Mouse (Mus musculus) kidney, embryonic 16.5 days (tissue): ENCODE results near the gene Scarb2. TPM values are rescaled to one million over a fixed set of nuclear protein-coding genes. Genes with fewer than 3 reads are reported as not detected.

Experiments used
- ATAC-seq: fragments of 200-750 bp; cut with Nextera tagmentation; 2 replicates; pipeline ENCODE4 v1.8.0; 2017; ENCODE audit warnings: moderate TSS enrichment; ENCODE audit not compliant: low FRiP score, low TSS enrichment
- H3K27ac ChIP-seq: fragments of 300-500 bp; sonication (generic); 2 replicates; pipeline ENCODE4 v1.5.1; 2014; ENCODE audit warnings: low read length
- H3K27me3 ChIP-seq: fragments of 300-500 bp; sonication (generic); 2 replicates; pipeline ENCODE4 v1.6.1; 2014; ENCODE audit warnings: low read length, control low read depth, mixed read lengths; ENCODE audit not compliant: insufficient read depth
- H3K36me3 ChIP-seq: fragments of 300-500 bp; sonication (generic); 2 replicates; pipeline ENCODE4 v1.6.1; 2014; ENCODE audit warnings: low read length, control low read depth, mixed read lengths; ENCODE audit not compliant: insufficient read depth
- H3K4me1 ChIP-seq: fragments of 300-500 bp; sonication (generic); 2 replicates; pipeline ENCODE4 v1.6.1; 2014; ENCODE audit warnings: low read length, control low read depth, mixed read lengths; ENCODE audit not compliant: insufficient read depth
- H3K4me2 ChIP-seq: fragments of 300-500 bp; sonication (generic); replicated peaks from 2 replicates; pipeline ENCODE4 v1.6.1; 2014; ENCODE audit warnings: low read depth, low read length
- H3K4me3 ChIP-seq: fragments of 300-500 bp; sonication (generic); 2 replicates; pipeline ENCODE4 v1.5.1; 2014; ENCODE audit warnings: mild to moderate bottlenecking, low read length
- H3K9ac ChIP-seq: fragments of 300-500 bp; sonication (generic); replicated peaks from 2 replicates; pipeline ENCODE4 v1.6.1; 2014; ENCODE audit warnings: low read length
- H3K9me3 ChIP-seq: fragments of 300-500 bp; sonication (generic); 2 replicates; pipeline ENCODE4 v1.6.1; 2016; ENCODE audit warnings: low read length, control low read depth
- WGBS: fragments of 180-500 bp; shearing (Covaris S2); extraction: QIAGEN DNeasy Blood & Tissue Kit; methylation state at CpG from one replicate; pipeline ENCODE4 v1.1.7; 2014; 5-methylcytosine and 5-hydroxymethylcytosine counted together
- polyA plus RNA-seq: library from polyadenylated mRNA; unstranded; fragments of >200 nt; fragmentation: Nextera tagmentation; extraction: Ambion mirVana; gene quantifications from 2 replicates; pipeline ENCODE4 v1.2.1, GENCODE M21; 2015

Scarb2 gene
- polyA plus RNA-seq, 1 experiment from 2014 or later: 9.5 TPM

DNA sequence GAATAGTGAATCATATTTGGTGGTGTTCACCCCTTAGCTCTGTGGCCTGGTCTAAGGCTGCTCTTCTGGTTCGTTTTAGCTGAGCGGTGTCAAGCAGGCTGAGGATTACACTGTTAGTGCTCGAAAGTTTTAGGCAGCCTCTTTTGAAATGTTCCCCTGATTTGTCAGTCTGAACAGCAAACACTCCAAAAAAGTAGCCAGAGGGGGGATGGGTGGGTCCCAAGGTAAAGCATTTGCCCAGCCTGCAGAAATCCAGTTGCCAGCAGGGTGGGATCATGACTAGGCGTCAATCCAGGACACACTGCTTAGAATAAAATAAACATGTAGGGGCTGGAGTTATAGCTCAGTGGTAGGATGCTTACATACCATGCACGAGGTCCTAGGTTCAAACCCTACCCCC lies 33.8 kb downstream of the Scarb2 start:
- Histone ChIP-seq H3K27me3 (no peaks in the 10 kb centered on the region), H3K9ac (no peak overlapping the region), H3K27ac (no peak overlapping the region), H3K36me3 (peaks cover 6% of the 10 kb centered on the region; the same call in 1 of the 2 replicates), H3K4me2 (no peak overlapping the region), H3K9me3 (0 out of 2 replicates have a peak, but pooled peaks cover 2% of the 10 kb centered on the region), H3K4me3 (no peak overlapping the region), H3K4me1 (peaks cover 3% of the 10 kb centered on the region; the same call in 1 of the 2 replicates)
- 65% methylated on average over 5 of the region's 5 CpGs for WGBS
- no peak for ATAC-seq

DNA sequence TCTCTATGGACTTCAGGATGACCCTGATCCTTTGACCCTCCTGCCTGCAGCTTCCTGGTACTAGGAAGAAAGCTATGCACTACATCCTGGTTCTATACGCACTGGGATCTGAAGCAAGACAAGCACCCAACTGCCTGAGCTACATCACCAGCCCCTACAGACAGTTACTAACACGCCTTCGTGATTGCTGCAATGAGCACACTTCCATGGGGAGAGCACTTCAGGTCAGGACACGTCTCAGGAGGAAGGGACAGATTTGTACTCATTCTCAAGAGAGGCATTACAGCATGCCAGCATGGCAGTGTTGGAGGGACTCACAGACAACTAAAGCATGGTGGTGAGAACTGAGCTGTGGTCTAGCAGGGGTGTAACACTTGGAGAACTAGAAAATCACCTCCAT lies 35.1 kb downstream of the Scarb2 start:
- Histone ChIP-seq H3K27me3 (no peaks in the 10 kb centered on the region), H3K4me2 (no peak overlapping the region), H3K4me1 (peaks cover 4% of the 10 kb centered on the region; the same call in 1 of the 2 replicates), H3K27ac (no peak overlapping the region), H3K36me3 (peaks cover 6% of the 10 kb centered on the region; the same call in 1 of the 2 replicates), H3K9me3 (0 out of 2 replicates have a peak, but pooled peaks cover 2% of the 10 kb centered on the region), H3K9ac (no peak overlapping the region), H3K4me3 (no peak overlapping the region)
- no peak for ATAC-seq
- WGBS: 88% methylated on average over 4 of the region's 4 CpGs

DNA sequence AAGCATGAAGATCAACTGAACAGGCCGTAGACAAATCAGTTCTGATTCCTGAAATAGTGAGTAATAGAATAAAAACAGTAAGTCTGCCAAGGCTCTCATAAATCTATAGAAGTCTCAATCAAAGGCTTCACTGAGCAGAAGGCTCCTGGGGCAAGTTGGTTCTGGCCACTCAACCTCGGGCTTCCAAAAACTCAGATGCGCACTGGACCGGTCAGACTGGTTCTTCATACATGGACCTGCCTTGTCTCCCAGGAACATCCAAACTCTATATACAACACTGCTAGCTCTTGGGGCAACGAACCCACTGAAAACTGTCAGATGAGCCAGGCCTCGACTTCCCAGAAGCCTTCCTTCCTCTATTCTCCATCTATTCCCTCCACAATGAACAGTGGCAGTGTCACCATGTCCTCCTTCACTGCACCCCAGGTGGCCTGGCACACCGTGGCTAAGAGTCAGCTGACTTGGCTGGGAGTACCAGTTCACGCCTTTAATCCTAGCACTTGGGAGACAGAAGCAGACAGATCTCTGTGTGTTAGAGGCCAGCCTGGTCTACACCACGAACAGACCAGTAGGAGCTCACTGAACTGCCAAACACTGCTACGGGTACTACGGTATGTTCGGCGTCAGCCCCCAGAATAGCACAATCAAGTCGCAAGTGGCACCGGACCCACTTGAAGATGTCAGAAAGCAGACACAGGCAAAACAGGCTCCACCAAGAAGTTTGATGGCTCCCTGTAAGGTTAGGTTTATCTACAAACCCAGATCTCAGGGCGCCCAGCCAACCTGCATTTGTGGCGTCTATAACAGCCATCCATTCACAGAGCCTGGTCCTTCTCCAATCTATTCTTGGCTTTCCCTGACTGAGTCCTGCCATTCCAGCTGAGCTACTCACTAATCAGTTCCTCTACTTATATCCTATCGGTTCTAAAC lies 37.2 kb downstream of the Scarb2 start:
- H3K9me3 ChIP-seq: no peaks in the 10 kb centered on the region
- H3K4me1 ChIP-seq: peaks cover 4% of the 10 kb centered on the region; the same call in 1 of the 2 replicates
- H3K9ac ChIP-seq: no peak overlapping the region
- ATAC-seq: no peak
- WGBS: 85% methylated on average over 18 of the region's 18 CpGs
- no peaks in the 10 kb centered on the region for H3K27me3 ChIP-seq
- no peaks in the 10 kb centered on the region for H3K36me3 ChIP-seq
- no peak overlapping the region for H3K27ac ChIP-seq
- H3K4me2 ChIP-seq: no peak overlapping the region
- H3K4me3 ChIP-seq: no peak overlapping the region

GRCm38 (mm10) chr5:92468234-92468633 lies 38.4 kb downstream of the Scarb2 start:
- 83% methylated on average over 6 of the region's 6 CpGs for WGBS
- Histone ChIP-seq H3K27me3 (no peaks in the 10 kb centered on the region), H3K27ac (no peak overlapping the region), H3K4me2 (no peak overlapping the region), H3K4me3 (no peak overlapping the region), H3K4me1 (peaks cover 4% of the 10 kb centered on the region; the same call in 1 of the 2 replicates), H3K36me3 (no peaks in the 10 kb centered on the region), H3K9me3 (no peaks in the 10 kb centered on the region), H3K9ac (no peak overlapping the region)
- no peak for ATAC-seq

- Histone ChIP-seq H3K4me3 (no peak overlapping the region), H3K27ac (no peak overlapping the region; the same call in 1 of the 2 replicates), H3K36me3 (no peaks in the 10 kb centered on the region), H3K9me3 (no peaks in the 10 kb centered on the region), H3K4me1 (peaks cover 4% of the 10 kb centered on the region; the same call in 1 of the 2 replicates), H3K4me2 (no peak overlapping the region), H3K27me3 (no peaks in the 10 kb centered on the region), H3K9ac (no peak overlapping the region)
- ATAC-seq: no peak
- 68% methylated on average over 8 of the region's 8 CpGs for whole genome bisulfite sequencing
Observed at GRCm38 (mm10) chr5:92467102-92467766, 39.4 kb downstream of the Scarb2 start.

GRCm38 (mm10) chr5:92465511-92465910 lies 41.1 kb downstream of the Scarb2 start:
- no peaks in the 10 kb centered on the region; the same call in 1 of the 2 replicates for H3K36me3 ChIP-seq
- whole genome bisulfite sequencing: 62% methylated on average over 5 of the region's 5 CpGs
- ATAC-seq: no peak
- no peak overlapping the region for H3K4me2 ChIP-seq
- no peak overlapping the region for H3K27ac ChIP-seq
- H3K4me3 ChIP-seq: no peak overlapping the region
- H3K4me1 ChIP-seq: peaks cover 4% of the 10 kb centered on the region; the same call in 1 of the 2 replicates
- no peaks in the 10 kb centered on the region for H3K27me3 ChIP-seq
- no peaks in the 10 kb centered on the region for H3K9me3 ChIP-seq
- H3K9ac ChIP-seq: no peak overlapping the region

- no peak overlapping the region for H3K9ac ChIP-seq
- no peaks in the 10 kb centered on the region for H3K9me3 ChIP-seq
- 13% methylated on average over 5 of the region's 5 CpGs for WGBS
- no peak overlapping the region for H3K27ac ChIP-seq
- H3K4me1 ChIP-seq: no peaks in the 10 kb centered on the region
- H3K36me3 ChIP-seq: peaks cover 5% of the 10 kb centered on the region; the same call in 1 of the 2 replicates
- no peak overlapping the region for H3K4me2 ChIP-seq
- no peaks in the 10 kb centered on the region for H3K27me3 ChIP-seq
- ATAC-seq: peak; percentile 39; the same call in 1 of the 2 replicates
- H3K4me3 ChIP-seq: no peak overlapping the region
Observed at GRCm38 (mm10) chr5:92461321-92461720, 45.3 kb downstream of the Scarb2 start.

DNA sequence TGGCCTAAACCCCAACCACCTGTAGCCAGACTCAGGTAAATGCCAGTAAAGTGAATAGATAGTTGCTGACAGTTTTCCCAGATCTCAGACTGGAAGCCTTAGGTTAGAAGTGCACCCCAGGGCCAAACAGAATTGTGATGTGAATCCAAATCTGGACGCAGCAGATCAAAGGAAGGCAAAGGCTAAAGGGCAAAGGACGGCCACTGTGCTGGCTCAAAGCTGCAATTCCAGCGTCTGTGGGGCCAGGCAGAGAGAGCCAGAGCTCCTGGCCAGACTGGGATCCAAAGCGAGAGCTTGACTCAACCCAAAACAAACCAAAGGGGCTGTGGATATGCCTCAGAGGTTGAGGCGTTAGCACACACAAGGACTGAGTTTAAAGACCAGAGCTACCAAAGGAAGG lies 47.9 kb downstream of the Scarb2 start:
- Histone ChIP-seq H3K9me3 (no peaks in the 10 kb centered on the region), H3K9ac (no peak overlapping the region), H3K36me3 (peaks cover 9% of the 10 kb centered on the region; the same call in 1 of the 2 replicates), H3K4me2 (no peak overlapping the region), H3K27ac (no peak overlapping the region), H3K4me3 (no peak overlapping the region), H3K4me1 (no peaks in the 10 kb centered on the region), H3K27me3 (no peaks in the 10 kb centered on the region)
- WGBS: 48% methylated on average over 5 of the region's 5 CpGs
- ATAC-seq: no peak

GRCm38 (mm10) chr5:92457410-92457809 lies 49.2 kb downstream of the Scarb2 start:
- H3K9me3 ChIP-seq: no peaks in the 10 kb centered on the region
- no peak overlapping the region for H3K4me2 ChIP-seq
- WGBS: 80% methylated on average over 2 of the region's 2 CpGs
- no peak for ATAC-seq
- peaks cover 14% of the 10 kb centered on the region; the same call in 1 of the 2 replicates for H3K36me3 ChIP-seq
- H3K27me3 ChIP-seq: no peaks in the 10 kb centered on the region
- no peaks in the 10 kb centered on the region for H3K4me1 ChIP-seq
- H3K9ac ChIP-seq: no peak overlapping the region
- H3K27ac ChIP-seq: no peak overlapping the region
- H3K4me3 ChIP-seq: no peak overlapping the region
